28 mouse cellular contexts compared by ENCODE assay signal in the genomic region with DNA sequence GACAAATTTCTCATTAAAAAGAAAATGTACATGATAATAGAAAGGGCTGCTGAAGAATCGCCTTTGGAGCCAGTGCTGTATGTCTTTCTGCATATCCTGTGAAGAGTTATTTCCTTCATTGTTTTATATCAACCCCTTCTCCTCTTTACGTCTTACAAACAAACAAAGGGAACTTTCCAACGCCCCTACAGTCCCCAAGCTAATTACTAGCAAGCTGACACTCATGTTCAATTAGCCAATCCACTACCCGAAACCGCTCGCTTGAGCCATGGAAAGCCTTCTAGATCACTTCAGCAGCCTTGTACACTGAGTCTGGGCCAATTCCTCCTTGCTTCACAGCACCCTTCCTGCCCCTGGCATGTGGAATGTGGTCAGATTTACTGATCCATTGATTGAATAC.
DNase-seq lines count a peak whose midpoint lies in the region; ATAC-seq and TF ChIP-seq lines count a peak whose summit lies in the region.
"Had no signal": no experiment of that assay in that cellular context is flagged by ENCODE, and none has a peak within 500 bp of the region (broad histone marks: within the 10 kb centered on the region; RNA-seq: fewer than 3 reads in every experiment).

No protein-coding gene starts in this region.

- dilution Hi-C loops in CH12.LX (cut with MboI; ENCODE audit: extremely low pct_ligation_motif_present, extremely low pct_unique_long_range_greater_than_20kb, low sequenced_read_pairs) = no loop called here

- no peaks in the 10 kb centered on the region for H3K27me3 ChIP-seq in hindbrain, embryonic 14.5 days (ENCODE audit: control insufficient read depth, insufficient read depth, low read length)
- H3K27me3 ChIP-seq in hindbrain, embryonic 16.5 days (replicated peaks; ENCODE audit: control insufficient read depth, insufficient read depth, low read length) = no peaks in the 10 kb centered on the region
- H3K27me3 ChIP-seq in CH12.LX (replicated peaks) = peaks cover 7% of the 10 kb centered on the region
- H3K27me3 ChIP-seq in intestine, embryonic 16.5 days (replicated peaks; ENCODE audit: control insufficient read depth, insufficient read depth, low read length) = no peaks in the 10 kb centered on the region
- H3K27me3 ChIP-seq: embryonic facial prominence, embryonic 13.5 days; forebrain, embryonic 12.5 days; forebrain, embryonic 15.5 days; hindbrain, embryonic 12.5 days; intestine, embryonic 15.5 days; Patski had no signal

- no peak for DNase-seq in hindbrain, embryonic 14.5 days (ENCODE audit: low spot score)
- DNase-seq in CH12.LX (ENCODE audit: extremely low read depth) = no peak
- peak; percentile 20 for DNase-seq in ES-E14 (ENCODE audit: low read depth, low spot score)
- no peak for DNase-seq in layer of hippocampus, postnatal 25 days (ENCODE audit: extremely low spot score in 1 of 2, low spot score in 1 of 2)
- DNase-seq: adrenal gland, adult 8-10 months; adrenal gland, postnatal 25 days; B cell, adult 2 months; cerebellum, adult 11-12 months; cerebellum, adult 8-10 months; cerebellum, postnatal 10 days; cerebellum, postnatal 36 days; embryo, embryonic 11 days; gastrocnemius, postnatal 25 days; heart, adult 2 months; kidney, adult 18-20 months had no signal

- H3K4me3 ChIP-seq in hindbrain, embryonic 14.5 days (replicated peaks; ENCODE audit: low read length) = no peak overlapping the region
- H3K4me3 ChIP-seq in hindbrain, embryonic 16.5 days (ENCODE audit: low read length) = no peak overlapping the region
- H3K4me3 ChIP-seq in CH12.LX (replicated peaks in 1 of 3; ENCODE audit: low read depth in 2 of 3, low read length in 2 of 3, poor library complexity in 1 of 3) = no peak overlapping the region
- no peak overlapping the region for H3K4me3 ChIP-seq in ES-E14 (ENCODE audit: insufficient read depth in 1 of 2, low read depth in 1 of 2, low read length in 2 of 2, poor library complexity in 1 of 2, severe bottlenecking in 1 of 2)
- H3K4me3 ChIP-seq in intestine, embryonic 16.5 days (ENCODE audit: low read length) = no peak overlapping the region
- H3K4me3 ChIP-seq: embryonic facial prominence, embryonic 10.5 days; embryonic facial prominence, embryonic 13.5 days; erythroblast, embryonic 14.5 days; forebrain, embryonic 12.5 days; forebrain, embryonic 15.5 days; heart, adult 2 months; heart, embryonic 10.5 days; hindbrain, embryonic 12.5 days; intestine, embryonic 15.5 days had no signal

- H3K4me1 ChIP-seq in hindbrain, embryonic 14.5 days (replicated peaks; ENCODE audit: control insufficient read depth, insufficient read depth, low read length) = no peaks in the 10 kb centered on the region
- no peaks in the 10 kb centered on the region for H3K4me1 ChIP-seq in hindbrain, embryonic 16.5 days (ENCODE audit: control insufficient read depth, insufficient read depth, low read depth, low read length)
- H3K4me1 ChIP-seq in CH12.LX (ENCODE audit: control insufficient read depth in 1 of 2, insufficient read depth in 2 of 2) (no peaks in the 10 kb centered on the region), ES-E14 (ENCODE audit: control insufficient read depth in 2 of 2, insufficient read depth in 2 of 2, low read length in 2 of 2, poor library complexity in 1 of 2) (no peaks in the 10 kb centered on the region)
- no peaks in the 10 kb centered on the region for H3K4me1 ChIP-seq in intestine, embryonic 16.5 days (ENCODE audit: control insufficient read depth, insufficient read depth, low read length)
- H3K4me1 ChIP-seq: embryonic facial prominence, embryonic 10.5 days; embryonic facial prominence, embryonic 13.5 days; forebrain, embryonic 12.5 days; forebrain, embryonic 15.5 days; heart, embryonic 10.5 days; hindbrain, embryonic 12.5 days; intestine, embryonic 15.5 days had no signal

- H3K36me3 ChIP-seq in hindbrain, embryonic 14.5 days (replicated peaks; ENCODE audit: control insufficient read depth, insufficient read depth) = no peaks in the 10 kb centered on the region
- H3K36me3 ChIP-seq in hindbrain, embryonic 16.5 days (ENCODE audit: control insufficient read depth, insufficient read depth, low read length) = no peaks in the 10 kb centered on the region
- H3K36me3 ChIP-seq in CH12.LX (replicated peaks in 1 of 2; ENCODE audit: control insufficient read depth in 1 of 2, insufficient read depth in 1 of 2, low read length in 1 of 2) (no peaks in the 10 kb centered on the region), ES-E14 (ENCODE audit: control insufficient read depth, insufficient read depth, low read length, poor library complexity, severe bottlenecking) (no peaks in the 10 kb centered on the region)
- no peaks in the 10 kb centered on the region for H3K36me3 ChIP-seq in intestine, embryonic 16.5 days (ENCODE audit: control insufficient read depth, insufficient read depth, low read length)
- H3K36me3 ChIP-seq: embryonic facial prominence, embryonic 10.5 days; embryonic facial prominence, embryonic 13.5 days; forebrain, embryonic 12.5 days; forebrain, embryonic 15.5 days; G1E; heart, embryonic 10.5 days; hindbrain, embryonic 12.5 days; intestine, embryonic 15.5 days had no signal

- no peak overlapping the region for H3K4me2 ChIP-seq in hindbrain, embryonic 14.5 days (replicated peaks)
- no peak overlapping the region for H3K4me2 ChIP-seq in hindbrain, embryonic 16.5 days (ENCODE audit: low read length)
- H3K4me2 ChIP-seq in CH12.LX (ENCODE audit: insufficient read depth, low read depth, poor library complexity, severe bottlenecking) = no peak overlapping the region
- no peak overlapping the region for H3K4me2 ChIP-seq in intestine, embryonic 16.5 days (ENCODE audit: low read depth, low read length)
- H3K4me2 ChIP-seq: embryonic facial prominence, embryonic 13.5 days; forebrain, embryonic 12.5 days; forebrain, embryonic 15.5 days; hindbrain, embryonic 12.5 days; intestine, embryonic 15.5 days had no signal

- 0 out of 2 replicates have a peak overlapping the region, but pooled peaks have one; percentile 5 for H3K27ac ChIP-seq in hindbrain, embryonic 14.5 days
- no peak overlapping the region for H3K27ac ChIP-seq in hindbrain, embryonic 16.5 days (ENCODE audit: low read depth, low read length)
- H3K27ac ChIP-seq in CH12.LX (ENCODE audit: insufficient read depth, low read depth) (no peak overlapping the region), ES-E14 (ENCODE audit: insufficient read depth, low read depth, low read length, poor library complexity, severe bottlenecking) (no peak overlapping the region)
- no peak overlapping the region for H3K27ac ChIP-seq in intestine, embryonic 16.5 days (ENCODE audit: low read length)
- H3K27ac ChIP-seq: embryonic facial prominence, embryonic 10.5 days; embryonic facial prominence, embryonic 13.5 days; forebrain, embryonic 12.5 days; forebrain, embryonic 15.5 days; heart, adult 2 months; heart, embryonic 10.5 days; hindbrain, embryonic 12.5 days; intestine, embryonic 15.5 days had no signal

- H3K9ac ChIP-seq in hindbrain, embryonic 14.5 days = no peak overlapping the region
- H3K9ac ChIP-seq in hindbrain, embryonic 16.5 days (ENCODE audit: low read depth, low read length) = no peak overlapping the region
- H3K9ac ChIP-seq in CH12.LX (ENCODE audit: insufficient read depth, low read depth) = no peak overlapping the region
- no peak overlapping the region for H3K9ac ChIP-seq in ES-E14 (ENCODE audit: insufficient read depth, low read depth, low read length, poor library complexity, severe bottlenecking)
- no peak overlapping the region for H3K9ac ChIP-seq in intestine, embryonic 16.5 days (ENCODE audit: low read depth, low read length)
- H3K9ac ChIP-seq: embryonic facial prominence, embryonic 13.5 days; forebrain, embryonic 12.5 days; forebrain, embryonic 15.5 days; hindbrain, embryonic 12.5 days; intestine, embryonic 15.5 days had no signal

- H3K79me2 ChIP-seq in CH12.LX (replicated peaks; ENCODE audit: control insufficient read depth, extremely low read depth, insufficient read depth, poor library complexity, severe bottlenecking) = no peaks in the 10 kb centered on the region

- TF ChIP-seq RAD21 in CH12.LX (IDR thresholded peaks at IDR 0.05; ENCODE audit: low read depth, low read length) = no peak

- no peak for TF ChIP-seq CTCF in CH12.LX (conservative IDR thresholded peaks at IDR 0.05 in 1 of 2, IDR thresholded peaks at IDR 0.05 in 1 of 2; ENCODE audit: low read depth in 2 of 2, low read length in 2 of 2)

- in situ Hi-C loops in CH12.LX (cut with MboI; ENCODE audit: low pct_ligation_motif_present, low pct_unique_long_range_greater_than_20kb, low sequenced_read_pairs) = no loop called here
- in situ Hi-C loops in ES-E14 (cut with MboI; ENCODE audit: low sequenced_read_pairs in 2 of 2, unreplicated experiment in 2 of 2) = no loop called here

- no peak for ATAC-seq in hindbrain, embryonic 14.5 days (ENCODE audit: low FRiP score)
- no peak for ATAC-seq in hindbrain, embryonic 16.5 days
- no peak for ATAC-seq in intestine, embryonic 16.5 days
- ATAC-seq: activated CD4-positive, CD25-positive, alpha-beta regulatory T cell, adult 4 months; forebrain, embryonic 15.5 days; intestine, embryonic 15.5 days; Patski had no signal

- no peak for TF ChIP-seq POLR2A in CH12.LX (IDR thresholded peaks at IDR 0.05; ENCODE audit: low read depth, low read length)

- 79% methylated on average over 6 of the region's 6 CpGs for WGBS in hindbrain, embryonic 14.5 days
- WGBS in hindbrain, embryonic 16.5 days = 74% methylated on average over 6 of the region's 6 CpGs
- 78% methylated on average over 6 of the region's 6 CpGs for WGBS in intestine, embryonic 16.5 days

- no peak for TF ChIP-seq EP300 in CH12.LX (IDR thresholded peaks at IDR 0.05; ENCODE audit: low read length)

- H3K9me3 ChIP-seq in hindbrain, embryonic 14.5 days (ENCODE audit: control insufficient read depth, low read length) = no peaks in the 10 kb centered on the region
- no peaks in the 10 kb centered on the region; the same call in 1 of the 2 replicates for H3K9me3 ChIP-seq in hindbrain, embryonic 16.5 days (ENCODE audit: control insufficient read depth, low read length)
- H3K9me3 ChIP-seq in CH12.LX (replicated peaks; ENCODE audit: low read length) (peaks cover 2% of the 10 kb centered on the region), ES-E14 (ENCODE audit: control insufficient read depth, insufficient read depth, low read depth, low read length) (no peaks in the 10 kb centered on the region)
- no peaks in the 10 kb centered on the region for H3K9me3 ChIP-seq in intestine, embryonic 16.5 days (ENCODE audit: control insufficient read depth, low read length)
- H3K9me3 ChIP-seq: embryonic facial prominence, embryonic 13.5 days; forebrain, embryonic 12.5 days; forebrain, embryonic 15.5 days; G1E; heart, embryonic 10.5 days; hindbrain, embryonic 12.5 days; intestine, embryonic 15.5 days had no signal

TF ChIP-seq in CH12.LX, 34 proteins besides CTCF, POLR2A, EP300 and RAD21 (continues in another document):
- TF ChIP-seq MAFK (IDR thresholded peaks at IDR 0.05; ENCODE audit: insufficient replicate concordance, low read length) = 0 out of 2 replicates have a peak, but pooled peaks have one; percentile 30
- TF ChIP-seq E2F4 (IDR thresholded peaks at IDR 0.05; ENCODE audit: insufficient replicate concordance, low read depth, low read length) = no peak

TF ChIP-seq in ES-E14, 5 proteins besides CTCF, POLR2A, EP300 and RAD21 (continues in another document):
- TF ChIP-seq HCFC1 (IDR thresholded peaks at IDR 0.05; ENCODE audit: borderline replicate concordance, insufficient read depth, low read length) (no peak), MAFK (IDR thresholded peaks at IDR 0.05; ENCODE audit: insufficient read depth, low read depth, low read length) (no peak), ZNF384 (IDR thresholded peaks at IDR 0.05; ENCODE audit: low read depth, low read length) (no peak)
